Mouse (Mus musculus) heart, embryonic 13.5 days (tissue): Measurements from ENCODE around the gene Sspn. TPM values are rescaled to one million over a fixed set of nuclear protein-coding genes. Genes with fewer than 3 reads are reported as not detected.
A peak's percentile ranks its signal among the peaks of the same experiment; 100 is the strongest.

Experiments
- ATAC-seq: fragments of 200-750 bp; cut with Nextera tagmentation; 2 replicates; pipeline ENCODE4 v1.8.0; 2017; ENCODE audit warnings: moderate TSS enrichment; ENCODE audit not compliant: insufficient number of reproducible peaks, low FRiP score, low TSS enrichment; ENCODE audit errors: extremely low read depth
- H3K27ac ChIP-seq: fragments of 300-500 bp; sonication (generic); replicated peaks from 2 replicates; pipeline ENCODE4 v1.5.1; 2015; ENCODE audit warnings: moderate library complexity, mild to moderate bottlenecking, inconsistent platforms
- H3K27me3 ChIP-seq: fragments of 300-500 bp; sonication (generic); replicated peaks from 2 replicates; pipeline ENCODE4 v1.6.1; 2015; ENCODE audit warnings: mild to moderate bottlenecking, inconsistent platforms
- H3K36me3 ChIP-seq: fragments of 300-500 bp; sonication (generic); 2 replicates; pipeline ENCODE4 v1.6.1; 2015; ENCODE audit warnings: mild to moderate bottlenecking, inconsistent platforms
- H3K4me1 ChIP-seq: fragments of 300-500 bp; sonication (generic); 2 replicates; pipeline ENCODE4 v1.6.1; 2015; ENCODE audit warnings: inconsistent platforms
- H3K4me2 ChIP-seq: fragments of 300-500 bp; sonication (generic); 2 replicates; pipeline ENCODE4 v1.6.1; 2015; ENCODE audit warnings: inconsistent platforms, mild to moderate bottlenecking, moderate library complexity
- H3K4me3 ChIP-seq: fragments of 300-500 bp; sonication (generic); 2 replicates; pipeline ENCODE4 v1.5.1; 2015; ENCODE audit warnings: moderate library complexity, mild to moderate bottlenecking, inconsistent platforms
- H3K9ac ChIP-seq: fragments of 300-500 bp; sonication (generic); 2 replicates; pipeline ENCODE4 v1.6.1; 2015; ENCODE audit warnings: inconsistent platforms, mild to moderate bottlenecking, moderate library complexity
- H3K9me3 ChIP-seq: fragments of 300-500 bp; sonication (generic); 2 replicates; pipeline ENCODE4 v1.6.1; 2016; ENCODE audit warnings: inconsistent platforms
- WGBS: fragments of 180-500 bp; shearing (Covaris S2); methylation state at CpG from one replicate; pipeline ENCODE4 v1.1.7; 2015; ENCODE audit warnings: mixed read lengths; 5-methylcytosine and 5-hydroxymethylcytosine counted together
- polyA plus RNA-seq: library from polyadenylated mRNA; unstranded; fragments of >200 nt; fragmentation: Nextera tagmentation; extraction: Ambion mirVana; gene quantifications from 2 replicates; pipeline ENCODE4 v1.2.1, GENCODE M21; 2015

Sspn gene
- polyA plus RNA-seq, 1 experiment from 2014 or later: 53.4 TPM

- Histone ChIP-seq H3K27me3 (no peaks in the 10 kb centered on the region), H3K9ac (peak overlapping the region; percentile 20; the same call in 1 of the 2 replicates), H3K4me1 (peaks cover 46% of the 10 kb centered on the region), H3K4me3 (peak overlapping the region; percentile 3; the same call in 1 of the 2 replicates), H3K9me3 (no peaks in the 10 kb centered on the region), H3K36me3 (no peaks in the 10 kb centered on the region), H3K27ac (no peak overlapping the region), H3K4me2 (peak overlapping the region; percentile 84)
- ATAC-seq: no peak
- 63% methylated on average over 2 of the region's 2 CpGs for WGBS
These were observed 4.5 kb downstream of the Sspn start for GRCm38 (mm10) chr6:145935912-145936311.

DNA sequence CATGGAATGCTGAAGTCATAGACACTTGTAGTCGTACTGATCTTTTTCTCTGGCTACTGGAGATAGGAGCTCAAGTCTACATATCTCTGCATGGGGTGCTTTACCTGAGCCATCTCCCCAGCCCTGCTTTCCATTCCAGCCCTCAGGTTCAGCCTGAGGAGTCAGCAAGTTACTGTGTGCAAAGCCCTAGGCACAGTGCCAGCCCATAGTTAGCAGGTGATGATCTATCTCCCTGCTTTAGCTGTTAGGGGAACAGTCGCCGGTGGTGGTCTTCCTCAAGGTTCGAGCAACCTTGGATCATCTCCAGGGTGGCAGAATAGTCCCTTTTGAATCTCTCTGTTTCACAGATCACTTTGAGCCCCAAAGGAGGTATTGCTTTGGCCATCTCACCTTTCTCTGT is 5.1 kb downstream of the Sspn start:
- Histone ChIP-seq H3K36me3 (no peaks in the 10 kb centered on the region), H3K4me2 (0 out of 2 replicates have a peak overlapping the region, but pooled peaks have one; percentile 84), H3K27me3 (no peaks in the 10 kb centered on the region), H3K9me3 (no peaks in the 10 kb centered on the region), H3K4me1 (peaks cover 48% of the 10 kb centered on the region), H3K9ac (no peak overlapping the region), H3K4me3 (no peak overlapping the region), H3K27ac (no peak overlapping the region)
- no peak for ATAC-seq
- WGBS: 75% methylated on average over 4 of the region's 4 CpGs

DNA sequence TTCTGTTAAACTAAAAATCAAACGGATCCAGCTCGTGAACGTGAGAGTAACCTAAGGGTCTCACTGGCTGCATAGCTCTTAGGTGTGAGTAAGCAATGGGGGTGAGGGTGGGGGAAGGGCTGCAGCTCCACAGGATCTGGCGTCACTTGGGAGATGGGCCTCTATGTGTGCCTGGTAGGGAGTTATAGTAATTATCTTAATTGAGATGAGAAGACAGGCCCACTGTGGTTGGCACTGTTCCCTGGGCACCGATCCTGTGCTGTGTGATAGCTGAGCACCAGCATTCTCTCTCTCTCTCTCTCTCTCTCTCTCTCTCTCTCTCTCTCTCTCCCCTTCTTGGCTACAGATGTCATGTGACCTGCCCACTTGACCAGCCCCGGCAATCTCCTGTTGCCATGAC is 9.4 kb downstream of the Sspn start:
- WGBS: 49% methylated on average over 6 of the region's 6 CpGs
- no peaks in the 10 kb centered on the region for H3K36me3 ChIP-seq
- no peaks in the 10 kb centered on the region for H3K27me3 ChIP-seq
- peaks cover 57% of the 10 kb centered on the region for H3K4me1 ChIP-seq
- ATAC-seq: no peak
- no peak overlapping the region for H3K4me2 ChIP-seq
- 0 out of 2 replicates have a peak overlapping the region, but pooled peaks have one; percentile 24 for H3K27ac ChIP-seq
- no peaks in the 10 kb centered on the region for H3K9me3 ChIP-seq
- H3K9ac ChIP-seq: no peak overlapping the region
- H3K4me3 ChIP-seq: no peak overlapping the region

GRCm38 (mm10) chr6:145942263-145942966 is 11.0 kb downstream of the Sspn start:
- H3K9ac ChIP-seq: peak overlapping the region; percentile 12; the same call in 1 of the 2 replicates
- peak overlapping the region; percentile 3; the same call in 1 of the 2 replicates for H3K4me3 ChIP-seq
- H3K36me3 ChIP-seq: no peaks in the 10 kb centered on the region
- H3K27ac ChIP-seq: peak overlapping the region; percentile 83
- no peaks in the 10 kb centered on the region for H3K9me3 ChIP-seq
- no peaks in the 10 kb centered on the region for H3K27me3 ChIP-seq
- peak overlapping the region; percentile 37 for H3K4me2 ChIP-seq
- no peak; the same call in 1 of the 2 replicates for ATAC-seq
- H3K4me1 ChIP-seq: peaks cover 63% of the 10 kb centered on the region
- WGBS: 4% methylated on average over 12 of the region's 12 CpGs

DNA sequence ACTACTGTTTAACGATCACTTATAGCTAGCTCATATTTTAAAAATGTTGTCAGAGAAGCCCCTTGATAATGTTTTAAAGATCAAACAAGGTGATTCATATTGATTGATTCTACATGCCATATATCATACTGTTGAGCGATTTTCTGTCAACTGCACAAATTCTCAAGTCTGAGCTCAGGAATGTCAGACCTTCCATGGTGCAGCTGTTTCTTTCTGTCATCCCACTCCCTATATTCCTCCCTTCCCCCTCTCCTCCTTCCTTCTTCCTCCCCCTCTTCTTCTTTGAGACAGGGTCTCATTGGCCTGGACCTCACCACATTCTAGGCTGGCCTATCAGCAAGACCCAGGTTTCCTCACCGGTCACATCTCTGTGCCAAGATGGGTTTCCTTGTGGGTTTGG is 12.0 kb downstream of the Sspn start:
- Histone ChIP-seq H3K4me1 (peaks cover 73% of the 10 kb centered on the region), H3K9ac (no peak overlapping the region), H3K27ac (peak overlapping the region; percentile 83), H3K9me3 (no peaks in the 10 kb centered on the region), H3K36me3 (no peaks in the 10 kb centered on the region), H3K27me3 (no peaks in the 10 kb centered on the region), H3K4me3 (no peak overlapping the region), H3K4me2 (no peak overlapping the region)
- ATAC-seq: no peak
- 74% methylated on average over 3 of the region's 3 CpGs for WGBS

- 46% methylated on average over 11 of the region's 11 CpGs for WGBS
- Histone ChIP-seq H3K27me3 (no peaks in the 10 kb centered on the region), H3K9ac (no peak overlapping the region), H3K4me1 (peaks cover 84% of the 10 kb centered on the region), H3K36me3 (no peaks in the 10 kb centered on the region), H3K27ac (peak overlapping the region; percentile 61), H3K4me3 (no peak overlapping the region), H3K9me3 (no peaks in the 10 kb centered on the region), H3K4me2 (peak overlapping the region; percentile 18)
- no peak for ATAC-seq
These were observed 14.4 kb downstream of the Sspn start for GRCm38 (mm10) chr6:145945700-145946344.

GRCm38 (mm10) chr6:145949049-145949448 is 17.6 kb downstream of the Sspn start:
- 64% methylated on average over 4 of the region's 4 CpGs for WGBS
- Histone ChIP-seq H3K27me3 (no peaks in the 10 kb centered on the region), H3K4me3 (no peak overlapping the region), H3K9me3 (no peaks in the 10 kb centered on the region), H3K4me2 (no peak overlapping the region), H3K4me1 (peaks cover 80% of the 10 kb centered on the region), H3K36me3 (no peaks in the 10 kb centered on the region), H3K27ac (no peak overlapping the region), H3K9ac (no peak overlapping the region)
- ATAC-seq: no peak

GRCm38 (mm10) chr6:145950626-145951025 is 19.2 kb downstream of the Sspn start:
- Histone ChIP-seq H3K9me3 (no peaks in the 10 kb centered on the region), H3K4me1 (peaks cover 79% of the 10 kb centered on the region), H3K9ac (no peak overlapping the region), H3K27ac (no peak overlapping the region; the same call in 1 of the 2 replicates), H3K4me2 (no peak overlapping the region), H3K27me3 (no peaks in the 10 kb centered on the region), H3K4me3 (no peak overlapping the region), H3K36me3 (peaks cover 3% of the 10 kb centered on the region; the same call in 1 of the 2 replicates)
- 51% methylated on average over 5 of the region's 5 CpGs for WGBS
- ATAC-seq: no peak

GRCm38 (mm10) chr6:145952594-145952993 is 21.2 kb downstream of the Sspn start:
- ATAC-seq: no peak
- Histone ChIP-seq H3K9me3 (no peaks in the 10 kb centered on the region), H3K27me3 (no peaks in the 10 kb centered on the region), H3K4me3 (no peak overlapping the region), H3K36me3 (peaks cover 3% of the 10 kb centered on the region; the same call in 1 of the 2 replicates), H3K4me2 (no peak overlapping the region), H3K9ac (no peak overlapping the region), H3K4me1 (peaks cover 70% of the 10 kb centered on the region), H3K27ac (no peak overlapping the region)
- 67% methylated on average over 3 of the region's 3 CpGs for WGBS

- Histone ChIP-seq H3K36me3 (peaks cover 3% of the 10 kb centered on the region; the same call in 1 of the 2 replicates), H3K9me3 (no peaks in the 10 kb centered on the region), H3K4me2 (peak overlapping the region; percentile 33), H3K9ac (peak overlapping the region; percentile 50), H3K4me1 (peaks cover 70% of the 10 kb centered on the region), H3K27ac (peak overlapping the region; percentile 76), H3K4me3 (no peak overlapping the region), H3K27me3 (no peaks in the 10 kb centered on the region)
- WGBS: 35% methylated on average over 13 of the region's 13 CpGs
- ATAC-seq: no peak
These were observed 21.9 kb downstream of the Sspn start for GRCm38 (mm10) chr6:145953121-145953896.

DNA sequence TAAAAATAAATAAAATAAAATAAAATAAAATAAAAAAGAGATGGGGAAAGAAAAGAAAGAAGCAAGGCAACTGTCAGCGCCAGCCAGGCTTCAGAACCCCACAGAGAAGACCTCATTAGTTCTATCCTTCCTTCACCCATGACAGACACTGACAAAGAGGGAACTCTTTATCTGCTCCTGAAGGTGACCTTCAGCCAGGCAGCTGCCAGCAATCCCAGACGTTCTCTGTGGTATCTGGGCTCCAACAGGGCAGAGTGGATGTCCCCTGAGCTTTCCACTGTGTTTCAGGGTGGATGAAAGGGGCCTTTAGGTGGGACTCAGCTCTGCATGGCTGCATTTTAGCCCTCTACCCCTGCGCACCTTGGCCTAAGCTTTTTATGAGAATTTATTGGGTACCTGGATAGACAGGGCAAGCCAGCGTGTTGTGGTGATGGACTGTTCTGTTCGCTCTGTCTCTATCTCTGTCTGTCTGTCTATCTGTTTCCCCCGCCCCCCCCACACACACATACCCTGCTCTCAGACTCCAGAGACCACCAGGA is 26.1 kb downstream of the Sspn start:
- Histone ChIP-seq H3K27me3 (no peaks in the 10 kb centered on the region), H3K9ac (peak overlapping the region; percentile 69), H3K27ac (peak overlapping the region; percentile 87), H3K4me1 (peaks cover 44% of the 10 kb centered on the region), H3K9me3 (no peaks in the 10 kb centered on the region), H3K4me3 (no peak overlapping the region), H3K36me3 (peaks cover 21% of the 10 kb centered on the region), H3K4me2 (no peak overlapping the region)
- 55% methylated on average over 6 of the region's 6 CpGs for WGBS
- peak; percentile 19; the same call in 1 of the 2 replicates for ATAC-seq
